Mouse (Mus musculus): ENCODE measurements around the gene Nedd9.

The Nedd9 gene

DNA sequence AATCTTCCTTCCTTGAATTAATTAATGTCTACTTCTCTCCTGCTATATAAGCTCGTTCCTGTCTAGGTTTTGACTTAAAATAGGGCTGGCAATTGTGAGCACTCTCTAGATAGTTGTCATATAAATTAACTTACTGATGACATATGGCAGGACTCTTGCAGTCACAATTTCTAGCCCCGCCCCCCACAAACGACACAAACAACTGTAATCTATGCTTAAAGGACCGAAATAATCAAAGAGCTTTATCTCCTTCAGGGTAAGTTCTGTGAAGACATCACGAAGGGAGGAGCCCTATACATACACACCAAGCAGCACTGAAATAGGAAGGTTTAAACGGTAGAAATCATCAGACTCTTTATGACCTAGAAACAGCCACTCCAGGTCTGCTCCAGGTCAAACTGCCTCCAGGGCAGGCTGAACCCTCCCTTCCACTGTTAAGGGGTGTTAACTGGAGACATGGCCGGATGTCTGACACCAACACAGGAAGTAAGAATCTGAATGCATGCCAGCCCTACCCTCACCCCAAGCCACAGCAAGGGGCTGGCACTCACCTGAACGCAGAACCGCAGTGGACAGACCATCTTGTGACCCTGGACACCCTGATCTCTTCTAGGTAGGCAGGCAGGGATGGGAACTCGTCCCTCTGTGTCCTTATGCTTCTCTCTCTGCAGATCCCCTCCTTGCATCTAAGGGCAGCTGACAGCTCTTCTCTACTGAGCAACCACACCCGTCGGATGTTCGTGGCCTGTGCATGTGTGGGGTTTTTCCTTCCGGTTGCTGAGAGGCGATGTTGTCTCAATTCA, at the start of gene Nedd9:
Gene Nedd9 (minus strand): TSS at position 757 of the 803 bp plus-strand sequence.
- peak; percentile 45 to 52 for DNase-seq (ENCODE audit: low spot score in 2 of 2)

DNA sequence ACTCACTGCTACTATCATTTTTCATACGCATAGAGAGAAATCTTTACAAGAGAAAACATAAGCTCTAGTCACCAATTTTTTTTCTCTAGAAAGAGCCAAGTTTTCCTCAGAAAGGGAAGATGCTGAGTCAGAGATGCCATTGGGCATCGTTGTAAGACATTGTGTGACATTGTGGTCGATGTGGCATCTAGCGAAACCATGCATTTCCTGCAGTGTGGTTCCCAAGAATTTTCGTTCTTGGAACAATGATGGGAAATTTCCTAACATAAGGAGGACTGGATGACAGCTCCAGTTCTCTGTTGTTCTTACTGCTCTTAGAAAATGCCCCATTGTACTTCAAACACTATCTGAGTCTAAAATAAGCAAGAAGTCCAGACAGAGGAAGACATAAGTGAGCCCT, 45.5 kb upstream of the Nedd9 start:
- no peak for DNase-seq (ENCODE audit: low spot score in 2 of 2)

DNA sequence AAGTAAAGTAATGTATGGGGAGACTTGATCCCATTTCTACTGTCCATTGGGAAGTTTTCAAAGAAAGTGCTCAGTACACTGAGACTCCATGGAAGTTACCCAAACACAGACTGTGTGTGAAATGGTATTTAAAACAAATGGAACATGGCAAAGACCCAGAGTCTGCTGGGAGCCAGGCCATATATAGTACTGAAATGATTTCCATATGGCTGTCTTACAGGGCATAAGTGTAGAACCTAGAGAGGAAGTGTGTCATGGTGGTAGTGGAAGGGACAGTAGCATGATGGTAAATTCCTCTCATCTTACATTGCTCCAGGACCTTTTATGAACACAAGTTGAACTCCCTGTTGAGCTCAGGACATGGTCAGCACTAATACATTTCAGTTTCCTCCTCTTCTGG, 43.2 kb upstream of the Nedd9 start:
- no peak for DNase-seq (ENCODE audit: low spot score in 2 of 2)

DNA sequence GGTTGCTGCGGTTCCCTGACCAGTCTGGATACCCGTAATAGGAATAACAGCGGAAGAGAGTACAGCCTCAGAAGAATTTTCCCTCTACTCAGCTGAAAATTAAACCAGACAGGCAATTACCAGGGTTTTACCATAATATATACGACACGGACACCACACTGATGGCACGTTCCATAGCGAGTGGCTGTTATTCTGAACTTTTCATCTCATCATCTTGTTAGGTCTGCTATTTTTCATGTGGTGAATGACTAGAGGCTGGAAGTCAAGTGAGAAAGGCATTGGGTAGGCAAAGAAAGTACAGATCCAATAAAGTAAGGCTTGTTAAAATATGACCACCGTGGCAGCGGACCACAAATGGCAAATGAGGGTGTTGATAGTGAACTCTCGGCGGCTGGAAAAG, 37.0 kb upstream of the Nedd9 start:
- DNase-seq (ENCODE audit: low spot score in 2 of 2): no peak

DNA sequence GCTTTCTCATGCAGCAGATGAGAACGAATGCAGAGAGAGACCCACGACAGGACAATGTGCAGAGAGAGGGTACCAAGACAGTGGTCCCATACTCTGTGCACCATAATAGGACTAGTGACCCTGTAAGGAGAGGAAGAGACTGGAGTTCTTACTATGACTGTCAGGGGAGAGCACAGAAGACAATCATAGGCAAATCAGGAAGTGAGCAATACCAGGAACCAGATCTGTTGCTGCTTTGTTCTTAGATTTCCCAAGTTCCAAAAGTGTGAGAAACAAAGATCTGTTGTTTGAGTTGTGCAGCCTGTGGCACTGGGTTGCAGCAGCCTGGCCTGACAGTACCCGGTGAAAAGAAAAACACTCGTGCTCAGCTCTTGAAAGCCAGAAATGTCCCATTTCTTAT, 34.1 kb upstream of the Nedd9 start:
- DNase-seq (ENCODE audit: low spot score in 2 of 2): no peak

DNA sequence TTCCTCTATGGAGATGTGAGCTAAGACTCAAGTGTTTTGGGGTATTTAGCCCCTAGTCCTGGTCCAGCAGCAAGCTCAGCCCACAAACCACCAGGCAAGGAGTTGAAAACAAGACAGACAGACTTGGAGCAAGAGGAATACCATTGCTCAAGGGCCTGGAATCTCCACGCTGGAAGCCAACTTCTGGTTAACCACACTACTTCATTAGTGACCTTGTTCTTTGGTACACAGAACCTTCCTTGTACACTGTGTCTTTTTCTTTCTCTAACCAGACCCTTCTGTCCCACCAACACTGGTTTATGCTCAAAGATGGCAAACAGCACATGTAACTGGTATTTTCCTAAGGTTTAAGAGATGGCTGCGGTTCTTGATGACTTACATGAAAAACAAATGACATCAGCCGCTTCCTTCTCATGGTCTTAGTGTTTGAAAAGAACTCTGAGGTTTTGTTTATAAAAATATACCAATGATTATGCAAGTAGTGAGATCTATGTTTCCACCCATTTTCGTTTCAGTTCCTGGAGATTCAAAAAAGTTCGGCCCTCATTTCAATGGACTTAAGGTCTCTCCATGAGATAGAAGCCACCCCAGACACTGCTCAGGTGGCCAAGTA, 33.5 kb upstream of the Nedd9 start:
- no peak for DNase-seq (ENCODE audit: low spot score in 2 of 2)

DNA sequence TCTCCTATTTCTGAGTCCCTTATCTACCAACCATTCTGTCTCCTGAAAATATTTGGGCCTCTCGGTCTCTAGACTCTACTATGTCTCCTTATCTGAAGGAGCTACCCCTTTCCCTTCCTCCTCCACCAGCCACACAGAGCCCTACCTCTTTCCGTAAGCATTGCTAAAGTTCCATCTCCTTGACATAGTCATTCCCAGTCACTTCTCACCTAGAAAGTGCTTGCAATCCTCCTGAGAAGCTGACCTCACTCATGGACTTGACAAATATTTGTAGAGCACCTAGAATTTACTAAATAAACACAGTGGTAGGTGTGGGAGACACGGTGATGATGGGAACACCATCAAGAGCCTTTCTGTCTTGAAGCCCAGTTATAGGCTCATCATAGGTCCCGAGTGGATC, 32.6 kb upstream of the Nedd9 start:
- DNase-seq (ENCODE audit: low spot score in 2 of 2): no peak

DNA sequence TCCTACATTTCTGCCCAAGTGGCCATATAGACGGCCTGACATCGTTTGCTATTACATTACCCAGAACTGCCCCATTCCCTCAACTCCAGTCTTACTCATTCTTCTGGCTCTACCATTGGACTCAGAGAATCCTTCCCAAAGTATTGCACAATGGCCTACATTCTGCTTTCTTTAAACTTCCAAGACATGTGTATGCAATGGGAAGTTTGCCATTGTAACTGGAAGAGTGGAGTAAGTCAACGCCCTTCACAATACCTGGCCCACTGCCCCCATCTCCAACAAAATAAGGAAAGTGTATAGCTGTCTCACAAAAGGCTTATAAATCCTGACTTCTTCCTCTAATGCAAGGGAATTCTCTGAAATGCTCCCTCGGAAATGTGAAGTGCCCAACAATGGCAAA, 30.0 kb upstream of the Nedd9 start:
- DNase-seq (ENCODE audit: low spot score in 2 of 2): no peak

DNA sequence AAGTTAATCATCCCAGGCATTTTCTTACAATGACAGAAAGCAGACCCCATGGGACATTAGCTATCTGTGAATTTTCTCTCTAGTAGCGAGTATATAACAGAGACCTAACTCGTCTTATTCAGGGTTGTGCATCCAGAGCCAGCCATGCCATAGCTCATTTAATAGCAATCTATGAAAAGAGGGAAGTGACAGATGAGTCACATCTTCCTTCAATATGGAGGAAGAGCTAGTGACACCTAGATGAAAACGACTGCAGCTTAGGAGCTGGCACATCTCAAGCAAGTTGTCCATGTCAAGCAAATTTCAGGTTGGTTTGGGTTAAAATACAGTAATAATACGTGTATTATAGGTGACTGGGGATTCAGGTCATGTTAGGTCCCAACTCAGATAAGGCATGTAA, 28.6 kb upstream of the Nedd9 start:
- DNase-seq (ENCODE audit: low spot score in 2 of 2): no peak

DNA sequence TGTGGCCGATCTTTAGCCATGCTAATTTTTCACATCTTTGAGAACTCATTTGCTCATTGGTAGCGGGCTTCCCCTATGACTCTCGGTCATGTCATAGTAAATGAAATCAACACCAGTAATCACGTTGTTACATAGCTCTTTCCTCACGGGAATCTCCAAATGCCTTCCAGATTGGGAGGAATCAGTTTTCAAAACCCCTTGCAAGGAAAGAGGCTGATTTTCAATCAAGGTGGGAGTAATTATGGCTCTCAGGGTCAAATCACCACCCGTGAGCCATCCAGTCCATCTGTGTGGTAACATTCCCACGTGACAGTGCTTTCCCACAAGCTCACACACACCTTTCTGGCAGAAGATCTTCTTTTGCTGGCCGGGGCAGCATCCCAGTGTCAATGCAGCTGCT, 27.8 kb upstream of the Nedd9 start:
- DNase-seq (ENCODE audit: low spot score in 2 of 2): no peak

DNA sequence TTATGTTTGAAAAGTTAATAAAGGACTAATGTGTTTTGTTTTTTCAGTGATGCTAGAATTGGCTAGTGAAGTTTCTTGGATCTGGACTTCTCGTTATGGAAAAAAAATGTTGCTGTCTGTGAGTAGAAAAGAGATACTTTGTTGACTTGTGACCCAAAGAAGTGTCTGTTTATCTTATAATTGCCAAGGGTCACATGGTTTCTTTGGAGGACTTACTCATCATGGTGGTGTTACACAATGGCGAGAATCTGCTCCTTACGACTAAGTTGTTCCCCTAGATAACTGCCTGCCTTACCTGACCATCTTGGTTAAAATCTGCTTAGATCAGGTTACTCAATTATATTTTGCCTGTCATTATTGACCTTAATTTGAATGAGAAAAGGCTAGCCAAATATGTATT, 26.3 kb upstream of the Nedd9 start:
- no peak for DNase-seq (ENCODE audit: low spot score in 2 of 2)

DNA sequence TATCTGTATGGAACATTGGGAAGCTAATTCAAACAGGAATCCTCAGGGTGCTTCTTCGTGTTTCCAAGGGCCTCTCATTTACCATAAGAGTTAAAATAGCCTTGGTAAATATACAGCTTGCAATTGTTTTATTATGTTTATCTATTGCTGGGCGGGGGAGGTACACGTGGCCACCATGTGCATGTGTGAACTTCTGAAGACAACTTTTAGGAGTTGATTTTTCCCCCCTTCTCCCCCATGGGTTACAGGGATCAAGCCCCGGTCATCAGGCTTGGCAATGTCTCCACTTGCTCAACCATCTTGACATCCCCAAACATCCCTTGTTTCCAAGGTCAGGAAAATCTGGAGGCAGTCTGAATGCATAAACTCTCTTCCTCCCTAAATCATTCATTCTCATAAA, 25.1 kb upstream of the Nedd9 start:
- DNase-seq (ENCODE audit: low spot score in 2 of 2): no peak

DNA sequence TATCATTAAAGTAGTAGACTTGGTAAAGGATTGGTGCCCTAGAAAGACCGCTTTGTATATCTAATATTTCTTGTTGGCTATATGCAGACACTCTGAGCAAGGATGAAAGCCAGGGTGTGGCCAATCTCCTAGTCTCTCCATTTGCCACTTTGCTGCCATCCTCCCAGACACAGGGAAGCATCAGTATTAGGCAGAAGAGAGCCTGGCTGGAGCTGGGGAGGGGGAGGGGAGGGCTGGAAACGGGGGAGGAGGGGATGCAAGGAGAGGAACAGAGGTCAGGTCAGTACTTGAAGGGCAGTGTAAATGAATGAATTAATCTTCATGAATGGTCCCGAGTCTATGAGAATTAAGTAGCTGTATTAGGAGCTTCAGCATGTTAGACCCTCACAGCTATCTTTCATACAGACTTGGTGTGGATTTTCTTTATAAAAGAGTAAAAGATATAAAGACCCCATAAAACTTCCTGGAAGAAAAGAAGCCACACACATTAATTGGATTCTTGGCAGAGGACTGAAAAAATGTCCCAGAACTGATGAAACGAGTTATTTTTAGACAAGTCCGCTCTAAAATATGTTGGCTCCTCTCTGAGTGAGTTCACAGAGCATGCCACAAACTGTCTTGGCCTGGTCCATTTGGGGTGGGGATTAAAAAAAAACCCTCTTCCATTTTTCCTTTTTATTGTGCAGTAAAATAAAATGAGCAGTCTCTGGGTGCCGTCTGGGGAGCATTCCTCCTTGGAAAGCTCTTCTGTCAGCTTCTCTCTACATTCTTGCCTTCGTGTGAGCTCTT, 23.7 kb upstream of the Nedd9 start:
- DNase-seq (ENCODE audit: low spot score in 2 of 2): no peak

DNA sequence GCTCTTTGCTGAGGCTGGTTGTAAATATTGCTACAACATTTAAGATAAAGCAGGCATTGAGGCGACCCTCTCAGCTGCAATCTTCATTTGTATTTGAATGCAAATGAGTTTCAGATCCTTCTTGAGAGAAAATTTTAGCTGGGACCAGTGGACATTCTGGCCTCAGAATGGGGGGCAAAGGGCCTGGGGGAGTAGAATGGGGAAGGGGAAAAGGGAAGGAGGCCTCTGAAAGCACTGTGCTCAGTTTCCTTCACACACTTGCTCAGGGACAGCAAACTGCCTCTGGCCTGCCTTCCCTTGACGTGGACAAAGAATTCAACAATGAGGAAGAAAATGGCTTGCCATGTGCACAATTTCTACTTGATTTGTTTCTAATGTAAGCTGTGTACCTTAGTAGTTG, 18.4 kb upstream of the Nedd9 start:
- no peak for DNase-seq (ENCODE audit: low spot score in 2 of 2)

DNA sequence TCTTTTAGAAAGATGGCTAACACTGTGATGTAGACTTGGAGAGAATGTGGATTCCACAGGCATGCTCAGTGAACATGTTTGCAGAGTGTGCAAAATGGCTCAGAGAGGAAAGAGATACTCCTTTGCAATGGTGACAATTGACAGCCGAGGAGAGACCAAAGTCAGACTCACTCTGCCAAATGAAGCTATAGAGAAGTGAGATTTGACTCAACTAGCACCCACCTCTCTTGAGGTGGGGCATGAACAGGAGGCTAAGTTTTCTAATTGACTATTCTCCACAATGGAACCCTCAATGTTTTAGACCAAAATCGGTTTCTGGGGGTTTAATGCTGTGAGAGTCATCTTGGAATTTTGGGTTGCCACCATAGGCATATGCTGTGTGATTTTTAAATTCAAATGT, 17.8 kb upstream of the Nedd9 start:
- DNase-seq (ENCODE audit: low spot score in 2 of 2): no peak

DNA sequence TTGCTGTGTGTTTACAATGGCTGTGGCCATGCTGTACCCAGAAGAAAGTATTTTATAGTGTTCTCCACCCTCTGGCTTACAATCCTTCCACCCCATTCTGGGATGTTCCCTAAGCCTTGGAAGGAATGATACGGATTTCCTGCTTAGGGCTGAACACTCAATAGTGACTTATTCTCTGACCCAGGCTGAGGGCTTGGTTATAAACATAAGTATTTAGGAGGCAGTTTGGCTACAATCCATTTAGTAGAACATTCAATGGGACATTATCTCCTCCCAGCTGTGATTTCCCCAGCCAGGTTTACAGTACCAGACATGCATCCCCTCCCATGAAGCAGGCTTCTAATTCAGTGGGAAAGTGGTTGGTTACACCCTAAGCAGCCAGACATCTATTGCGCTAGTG, 17.3 kb upstream of the Nedd9 start:
- no peak for DNase-seq (ENCODE audit: low spot score in 2 of 2)

DNA sequence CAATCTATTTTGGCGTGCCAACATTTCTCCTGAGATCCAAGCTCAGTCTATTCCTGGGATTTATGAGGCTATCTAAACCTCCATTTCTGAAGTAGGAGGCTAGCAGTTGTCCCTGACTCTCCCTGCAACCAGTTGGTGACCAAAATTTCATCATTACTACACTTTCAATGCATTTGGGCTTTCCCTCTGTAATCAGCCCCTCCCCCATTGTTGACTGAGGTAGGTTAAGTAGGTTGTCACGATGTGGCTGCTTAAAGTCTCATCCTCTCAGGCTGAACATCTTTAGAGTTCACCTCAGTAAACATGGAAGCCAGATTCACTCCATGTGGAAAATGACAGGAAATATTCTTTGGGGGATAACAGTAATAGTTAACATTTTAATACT, 15.7 kb upstream of the Nedd9 start:
- DNase-seq (ENCODE audit: low spot score in 2 of 2): no peak

DNA sequence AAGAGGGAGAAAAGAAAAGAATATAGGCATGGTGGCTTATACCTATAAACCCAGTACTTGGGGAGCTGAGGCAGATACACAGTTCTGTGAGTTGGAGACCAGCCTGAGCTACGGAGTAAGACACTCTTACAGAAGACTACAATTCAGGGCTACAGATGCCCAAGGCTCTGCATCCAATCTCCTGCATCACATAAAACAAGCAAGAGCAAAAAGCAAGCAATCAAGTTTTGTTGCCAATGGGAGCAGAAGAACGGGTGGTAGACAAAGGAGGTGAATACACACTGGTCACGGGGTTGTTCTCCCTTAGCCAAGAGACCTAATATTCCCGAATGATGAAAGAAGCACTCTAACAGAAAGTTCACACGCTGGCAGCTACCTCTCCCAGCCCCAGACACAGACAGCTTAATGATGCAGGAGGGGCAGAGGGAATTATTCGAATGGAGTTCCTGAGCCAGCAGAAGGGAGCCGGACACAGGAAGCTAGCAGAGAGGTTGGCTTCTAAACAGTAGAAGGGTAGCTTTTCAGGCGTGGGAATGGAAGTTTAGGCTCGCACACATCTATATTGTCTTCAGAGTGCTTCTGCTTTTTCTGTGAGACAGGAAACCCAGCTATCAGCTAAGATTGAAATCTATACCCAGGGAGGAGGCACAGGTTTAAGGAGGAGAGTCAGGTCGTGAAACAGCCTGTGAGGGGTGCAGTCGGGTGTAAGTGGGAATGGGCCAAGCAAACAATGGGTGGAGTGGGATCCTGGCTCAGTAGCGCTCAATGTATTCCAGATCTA, 15.2 kb upstream of the Nedd9 start:
- no peak for DNase-seq (ENCODE audit: low spot score in 2 of 2)

DNA sequence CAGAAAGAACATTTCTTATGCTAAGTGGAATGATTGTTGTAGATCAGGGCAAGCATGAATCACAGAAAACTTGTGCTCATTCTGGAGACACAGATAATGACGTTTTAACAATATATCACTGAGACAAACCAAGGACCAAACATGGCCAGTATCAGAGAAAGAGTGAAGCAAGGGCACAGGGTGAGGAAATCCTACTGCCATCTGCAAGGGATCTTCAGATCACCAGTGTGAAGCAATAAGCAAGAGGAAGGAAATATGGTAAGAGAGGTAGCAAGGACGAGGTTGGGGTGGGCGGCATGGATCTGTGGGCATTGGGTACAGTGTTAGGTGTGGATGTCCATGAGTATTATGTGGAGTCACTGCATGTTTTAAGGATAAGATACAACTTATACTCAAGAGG, 13.6 kb upstream of the Nedd9 start:
- no peak for DNase-seq (ENCODE audit: low spot score in 2 of 2)

DNA sequence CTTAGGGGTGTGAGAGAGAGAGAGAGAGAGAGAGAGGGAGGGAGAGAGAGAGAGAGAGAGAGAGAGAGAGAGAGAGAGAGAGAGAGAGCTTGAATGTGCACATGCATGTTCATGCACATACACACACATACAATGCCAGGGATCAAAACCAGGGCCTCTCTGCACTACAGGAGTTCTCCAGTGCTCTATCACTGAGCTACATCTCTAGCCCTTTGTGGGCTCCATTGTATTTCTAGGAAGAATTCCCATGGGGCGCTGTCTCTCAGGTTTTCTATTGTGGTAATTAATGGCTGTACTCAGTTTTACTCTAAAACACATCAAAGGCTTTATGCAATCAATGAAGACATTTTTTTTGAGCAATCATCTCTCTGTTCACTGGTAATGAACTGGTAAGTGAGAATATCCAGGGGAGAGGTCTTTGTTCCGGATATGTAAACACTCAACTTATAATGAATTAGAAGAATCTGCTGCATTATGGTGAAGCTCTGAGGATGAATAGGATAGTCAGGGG, 11.5 kb upstream of the Nedd9 start:
- DNase-seq (ENCODE audit: low spot score in 2 of 2): no peak

DNA sequence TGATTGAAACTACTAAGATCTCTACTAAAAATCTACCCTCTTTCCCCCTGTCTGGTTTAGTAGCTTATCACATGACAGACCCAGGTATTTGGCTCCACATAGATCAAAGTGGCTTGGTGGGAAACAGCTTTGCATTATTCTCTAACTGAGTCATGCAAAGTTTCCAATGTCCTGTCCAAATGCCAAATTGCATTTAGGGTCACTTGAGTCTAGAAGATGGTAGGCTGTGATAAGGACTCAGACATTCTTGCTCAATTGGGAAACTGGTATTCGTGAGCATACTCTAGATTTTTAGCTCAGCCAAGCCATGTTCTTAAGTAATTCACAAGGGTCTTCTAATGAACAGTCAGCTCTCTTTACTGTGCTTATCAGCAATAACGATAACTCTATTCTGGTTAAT, 7.5 kb upstream of the Nedd9 start:
- DNase-seq (ENCODE audit: low spot score in 2 of 2): no peak

Data from spleen, postnatal 14 days (tissue).